Mouse (Mus musculus) left cerebral cortex, adult 2 months (tissue): ENCODE data around the gene Gcnt3. TPM values are rescaled to one million over a fixed set of nuclear protein-coding genes. Genes with fewer than 3 reads are reported as not detected.
A peak's percentile ranks its signal among the peaks of the same experiment; 100 is the strongest.
"Not testable (repeated sequence)": the region's sequence is repeated elsewhere in the genome, so short reads cannot be mapped to it uniquely, and the experiment has no call there.

Experiments used
- DNase-seq, 2 experiments: peaks; one replicate each; pipeline ENCODE4 v3.0.0; 2021 to 2022; ENCODE audit warnings: low spot score in 2 of 2, mixed read lengths in 1 of 2; ENCODE audit errors: extremely low spot score in 1 of 2
- H3K27ac ChIP-seq: fragments of 200-600 bp; 2 replicates; pipeline ENCODE4 v1.8.1; 2022
- H3K4me3 ChIP-seq: fragments of 200-600 bp; 2 replicates; pipeline ENCODE4 v1.8.1; 2022
- CTCF ChIP-seq: fragments of 200-600 bp; IDR thresholded peaks from 2 replicates; pipeline ENCODE4 v1.8.1; 2022; ENCODE audit warnings: antibody characterized with exemption, mild to moderate bottlenecking, moderate library complexity
- intact Hi-C: fragments of 180-260 bp; cut with DNase I; formaldehyde crosslinking; loops from one replicate; pipeline ENCODE4 v1.15.1; 2025
- total RNA-seq, 2 experiments: library from RNA; stranded (reverse); gene quantifications; 2 replicates each; pipeline ENCODE4 v1.2.3; 2021

The Gcnt3 gene
- total RNA-seq, 2 experiments from 2014 or later = not detected

DNA sequence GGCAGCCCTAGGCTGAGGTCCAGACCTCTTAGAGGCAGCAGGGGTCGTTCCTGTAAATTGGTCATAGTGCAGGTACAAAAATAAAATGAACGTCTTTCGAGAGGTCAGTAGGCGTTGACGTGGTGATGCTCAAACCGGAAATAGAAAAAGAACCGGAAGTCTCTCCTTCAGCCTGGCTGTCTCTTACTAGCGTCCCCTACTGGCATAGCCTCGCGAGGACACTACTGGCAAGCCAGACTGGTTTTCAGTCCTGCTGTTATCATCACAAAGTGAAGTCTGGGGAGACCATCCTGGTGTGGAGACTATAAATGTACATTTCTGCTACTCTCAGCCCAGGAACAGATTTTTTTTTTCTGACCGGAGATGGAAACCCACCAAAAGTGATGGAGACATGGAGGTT lies 2.7 kb upstream of the Gcnt3 start:
- no peak overlapping the region for H3K4me3 ChIP-seq
- no peak overlapping the region for H3K27ac ChIP-seq
- intact Hi-C loops = no loop called here
- no peak for TF ChIP-seq CTCF
- DNase-seq = no peak

DNA sequence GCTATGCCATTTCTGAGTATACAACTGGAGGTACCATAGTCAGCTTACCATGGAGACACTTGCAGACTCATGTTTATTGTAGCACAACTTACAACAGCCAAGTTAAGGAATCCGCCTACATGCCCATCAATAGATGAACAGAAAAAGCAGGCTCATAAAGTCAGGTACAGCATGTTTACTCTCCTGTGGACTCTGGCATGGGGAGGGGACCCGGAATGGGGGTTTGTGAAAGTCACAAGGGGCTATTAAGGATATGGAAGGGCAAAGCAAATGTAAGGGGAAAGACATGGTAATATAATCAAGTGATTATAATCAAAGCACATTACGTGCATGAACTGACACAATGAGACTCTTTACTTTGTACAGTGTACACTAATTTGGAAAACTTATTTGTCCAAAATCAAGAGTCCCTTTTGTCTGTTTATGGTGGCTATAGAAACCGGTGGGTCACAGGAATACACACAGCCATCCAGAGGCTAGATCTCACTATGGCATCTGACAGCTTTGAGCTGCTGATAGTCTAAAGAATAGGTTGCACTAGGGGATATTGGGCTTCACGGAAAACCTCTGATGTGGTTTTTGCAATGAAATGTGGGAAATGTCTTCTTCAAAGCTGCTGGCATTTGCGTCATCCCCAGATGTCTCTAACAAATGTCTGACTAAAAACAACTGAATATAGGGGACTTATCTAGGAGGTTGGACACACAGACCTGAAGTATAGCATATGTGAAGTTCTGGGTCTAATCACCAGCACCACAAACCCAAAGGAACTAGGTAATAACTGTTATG lies 1.9 kb upstream of the Gcnt3 start:
- intact Hi-C loops = no loop called here
- no peak for DNase-seq
- Histone ChIP-seq H3K4me3 (no peak overlapping the region), H3K27ac (no peak overlapping the region)
- no peak for TF ChIP-seq CTCF

DNA sequence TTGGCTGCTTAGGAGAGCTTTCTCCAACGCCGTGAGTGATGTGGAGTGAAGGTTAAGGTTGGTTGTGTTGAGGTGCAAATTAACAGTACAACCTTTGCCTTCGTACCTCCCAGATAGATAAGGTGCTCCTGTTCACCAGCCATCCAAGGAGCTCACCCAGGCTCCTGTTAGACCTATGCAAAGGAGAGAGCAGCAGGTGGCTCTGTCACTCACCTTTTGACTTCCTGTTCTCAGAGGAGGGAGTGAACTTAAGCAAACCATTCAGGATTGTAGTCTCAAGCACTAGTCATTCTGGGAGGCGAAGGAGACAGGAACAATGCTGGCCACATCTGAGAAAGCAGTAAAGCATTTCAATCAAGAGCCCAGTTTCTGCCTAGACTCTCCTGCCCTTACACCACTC lies 1.2 kb downstream of the Gcnt3 start:
- no peak for DNase-seq
- H3K4me3 ChIP-seq = no peak overlapping the region
- no peak for TF ChIP-seq CTCF
- no peak overlapping the region for H3K27ac ChIP-seq
- intact Hi-C loops = no loop called here

DNA sequence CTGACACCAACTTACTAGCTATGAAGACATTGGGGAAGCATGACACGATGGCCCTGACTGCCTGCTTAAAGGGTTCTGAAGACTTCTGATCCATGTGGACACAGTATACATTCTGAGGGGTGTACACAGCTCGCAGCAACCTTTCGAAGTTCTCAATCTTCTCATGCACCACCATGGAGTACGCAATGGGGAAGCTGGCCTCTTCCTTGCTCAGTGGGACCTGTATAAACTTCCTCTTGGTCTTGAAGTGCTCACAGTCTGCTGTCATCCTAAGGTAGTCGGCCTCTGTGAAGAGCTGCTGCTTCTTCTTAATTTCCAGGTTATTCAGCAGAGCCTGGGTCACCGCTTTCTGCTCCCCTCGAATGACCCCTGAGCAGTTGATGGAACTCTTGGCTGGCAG lies 3.2 kb downstream of the Gcnt3 start:
- TF ChIP-seq CTCF = no peak
- DNase-seq = no peak
- no peak overlapping the region for H3K4me3 ChIP-seq
- no peak overlapping the region for H3K27ac ChIP-seq
- intact Hi-C loops = no loop called here

DNA sequence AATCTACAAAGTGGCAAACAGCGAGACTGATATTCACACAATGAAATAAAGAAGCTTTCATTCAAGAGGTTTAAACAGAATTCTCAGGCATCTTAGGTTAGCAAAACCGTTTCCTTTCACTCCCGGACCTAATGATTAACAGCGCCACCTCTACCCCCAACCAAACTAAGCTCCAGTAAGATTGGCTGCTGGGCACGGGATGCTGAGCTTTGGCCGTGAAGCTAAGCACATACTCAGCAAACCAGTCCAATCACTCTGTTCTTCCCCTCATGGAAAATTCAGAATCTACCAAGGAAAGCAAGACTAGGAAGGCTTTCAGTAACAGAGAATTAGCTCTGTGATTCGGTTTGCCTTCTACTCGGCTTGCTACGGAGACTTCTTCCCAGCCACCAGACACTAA lies 4.8 kb downstream of the Gcnt3 start:
- no peak for DNase-seq
- H3K4me3 ChIP-seq = no peak overlapping the region
- intact Hi-C loops = no loop called here
- no peak overlapping the region for H3K27ac ChIP-seq
- TF ChIP-seq CTCF = no peak

DNA sequence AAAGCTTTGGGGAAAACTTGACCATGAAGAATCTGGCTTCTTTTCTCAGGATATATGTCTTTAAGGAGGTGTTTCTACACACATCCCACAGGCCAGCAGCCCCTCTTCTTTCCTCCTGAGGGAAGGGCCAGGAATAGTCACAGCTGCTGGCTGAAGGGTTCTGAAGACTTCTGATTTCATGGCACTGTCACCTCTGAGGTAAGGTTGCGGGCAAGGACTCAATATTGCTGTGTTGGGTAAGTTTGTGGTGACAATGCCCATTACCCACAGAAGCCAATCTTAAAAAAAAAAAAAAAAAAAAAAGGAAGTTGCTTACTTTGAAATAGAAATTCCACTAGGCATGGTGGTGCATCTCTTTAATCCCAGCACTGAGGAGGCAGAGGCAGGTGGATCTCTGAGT lies 5.7 kb downstream of the Gcnt3 start:
- H3K4me3 ChIP-seq = no peak overlapping the region
- DNase-seq = no peak
- no peak for TF ChIP-seq CTCF
- no peak overlapping the region for H3K27ac ChIP-seq
- intact Hi-C loops = no loop called here

DNA sequence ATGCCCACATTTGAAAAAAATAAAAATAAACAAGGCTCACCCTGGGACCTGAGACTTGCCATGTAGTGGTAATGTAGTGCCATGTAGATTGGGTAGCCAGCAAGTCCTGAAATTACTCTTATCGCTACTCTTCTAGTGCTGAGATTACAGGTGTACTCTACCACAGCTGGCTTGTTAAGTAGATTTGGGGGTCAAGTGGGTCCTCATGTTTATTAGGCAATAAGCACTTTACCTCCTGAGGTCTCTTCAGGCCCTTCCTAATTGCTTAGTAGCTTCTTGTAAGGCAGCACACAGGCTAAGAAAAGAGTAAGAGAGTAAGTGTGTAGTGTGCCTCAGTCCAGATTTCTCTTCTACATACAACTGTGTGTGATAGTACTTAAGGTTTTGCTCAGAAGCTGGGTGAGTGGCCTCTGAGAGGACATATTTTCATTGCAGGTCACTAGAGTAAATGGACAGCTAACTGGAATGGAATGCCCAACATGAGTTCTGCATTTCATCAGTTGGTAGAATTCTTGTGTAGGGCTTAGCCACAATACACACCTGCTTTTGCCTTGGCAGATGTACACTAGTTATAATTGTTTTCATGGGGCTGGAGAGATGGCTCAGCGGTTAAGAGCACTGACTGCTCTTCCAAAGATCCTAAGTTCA lies 12.4 kb downstream of the Gcnt3 start:
- no peak for TF ChIP-seq CTCF
- Histone ChIP-seq H3K4me3 (no peak overlapping the region), H3K27ac (no peak overlapping the region)
- no peak for DNase-seq
- intact Hi-C loops = loop anchor here (5.0 kb wide), 1 partner anchor 47 kb away; no protein-coding TSS in a partner anchor

DNA sequence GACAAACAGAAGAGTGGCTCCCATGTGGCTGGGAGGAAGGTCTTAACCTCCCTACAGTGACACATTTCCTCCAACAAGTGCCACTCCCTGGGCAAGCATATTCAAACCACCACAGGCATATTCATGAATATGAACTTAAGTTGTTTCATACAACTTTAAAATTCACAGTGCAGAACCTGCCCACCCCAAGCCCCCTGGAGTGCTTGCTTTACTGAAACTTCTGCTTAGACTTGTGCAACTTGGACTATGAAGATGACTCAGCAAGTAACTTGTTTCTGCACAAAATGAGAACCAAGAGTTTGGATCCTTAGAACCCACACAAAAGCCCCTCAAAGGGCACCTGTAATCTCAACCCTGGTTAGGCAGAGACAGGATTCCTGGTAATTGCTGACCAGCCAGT lies 13.2 kb downstream of the Gcnt3 start:
- no peak for DNase-seq
- Histone ChIP-seq H3K4me3 (no peak overlapping the region), H3K27ac (no peak overlapping the region)
- no peak for TF ChIP-seq CTCF
- intact Hi-C loops = loop anchor here (5.0 kb wide), 1 partner anchor 48 kb away; no protein-coding TSS in a partner anchor

DNA sequence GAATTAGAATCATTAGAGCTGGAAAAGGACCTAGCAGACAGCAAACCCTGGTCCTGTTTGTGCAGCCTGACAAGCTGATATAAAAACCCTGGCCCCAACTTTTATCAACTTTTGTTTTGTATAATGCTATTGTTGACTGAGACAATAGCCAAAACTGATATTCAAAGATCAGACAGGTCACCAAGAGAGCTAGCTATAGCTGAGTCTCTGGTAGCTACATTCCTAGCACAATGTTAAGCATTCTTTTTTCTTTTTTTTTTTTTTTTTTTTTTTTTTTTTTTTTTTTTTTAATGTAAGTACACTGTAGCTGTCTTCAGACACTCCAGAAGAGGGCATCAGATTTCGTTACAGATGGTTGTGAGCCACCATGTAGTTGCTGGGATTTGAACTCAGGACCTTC lies 14.3 kb downstream of the Gcnt3 start:
- H3K4me3 ChIP-seq, H3K27ac ChIP-seq, DNase-seq, intact Hi-C loops: not testable (repeated sequence)

DNA sequence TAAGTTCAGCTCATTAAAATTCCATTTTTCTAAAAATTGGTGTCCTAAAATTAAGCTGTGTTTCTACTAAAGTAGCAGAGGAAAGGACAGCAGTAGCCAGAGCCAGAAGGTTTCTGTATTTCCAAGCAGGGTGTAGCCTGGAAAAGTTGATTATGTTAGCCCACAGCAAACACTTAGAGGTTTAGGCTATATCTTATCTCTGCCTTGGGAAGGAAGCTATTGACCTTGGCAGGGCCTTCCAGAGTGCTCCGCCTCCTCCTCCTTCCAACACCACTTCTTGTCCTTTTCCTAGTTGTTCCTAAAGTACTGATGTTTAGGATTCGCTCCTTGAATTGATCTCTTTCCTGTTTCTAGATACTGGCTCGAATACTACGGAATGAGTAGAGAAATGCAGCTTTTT lies 15.8 kb downstream of the Gcnt3 start:
- H3K27ac ChIP-seq = no peak overlapping the region
- no peak overlapping the region for H3K4me3 ChIP-seq
- no peak for TF ChIP-seq CTCF
- DNase-seq = no peak
- intact Hi-C loops = no loop called here

DNA sequence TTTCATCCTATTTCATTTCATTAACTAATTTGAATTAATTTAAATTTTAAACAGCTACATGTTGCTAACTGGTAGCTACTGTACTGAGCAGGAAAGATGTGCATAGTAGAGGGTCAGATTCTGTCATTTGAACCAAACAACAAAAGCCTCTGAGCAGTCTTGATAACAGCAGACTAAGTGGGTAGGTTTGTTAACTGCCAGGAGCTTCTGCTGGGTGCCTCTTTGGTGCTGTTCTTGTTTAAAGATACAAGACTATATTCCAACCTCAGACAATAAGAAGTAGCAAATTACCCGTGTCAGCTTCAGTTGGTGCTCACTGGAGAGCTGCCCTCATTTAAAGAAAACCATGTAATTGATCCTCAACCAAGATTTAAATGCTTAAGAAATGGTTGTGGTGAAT lies 16.3 kb downstream of the Gcnt3 start:
- no peak for TF ChIP-seq CTCF
- no peak for DNase-seq
- no peak overlapping the region for H3K27ac ChIP-seq
- H3K4me3 ChIP-seq = no peak overlapping the region
- intact Hi-C loops = no loop called here

DNA sequence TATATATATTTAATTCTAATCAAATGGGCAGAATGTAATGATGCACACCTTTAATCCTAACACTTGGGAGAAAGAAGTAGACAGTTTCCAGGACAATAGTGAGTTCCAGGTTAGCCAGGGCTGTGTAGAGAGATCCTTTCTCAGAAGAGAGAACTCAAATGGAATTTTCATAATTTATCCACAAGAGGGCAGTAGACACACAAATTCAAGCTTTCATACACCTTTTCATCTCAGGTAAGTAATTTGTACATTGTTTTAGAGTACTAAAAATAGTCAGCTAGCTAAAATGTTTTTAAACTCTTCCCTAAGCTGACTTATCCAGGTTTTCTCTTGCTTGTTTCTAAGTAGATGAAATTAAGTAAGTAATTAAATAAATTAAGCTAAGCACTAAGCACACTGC lies 19.0 kb downstream of the Gcnt3 start:
- no peak for DNase-seq
- peak; percentile 73 for TF ChIP-seq CTCF
- Histone ChIP-seq H3K27ac (no peak overlapping the region), H3K4me3 (no peak overlapping the region)
- intact Hi-C loops = loop anchor here (5.0 to 10.0 kb wide), 3 partner anchors 63 to 486 kb away; partner anchors contain the start of gene Rnf111

DNA sequence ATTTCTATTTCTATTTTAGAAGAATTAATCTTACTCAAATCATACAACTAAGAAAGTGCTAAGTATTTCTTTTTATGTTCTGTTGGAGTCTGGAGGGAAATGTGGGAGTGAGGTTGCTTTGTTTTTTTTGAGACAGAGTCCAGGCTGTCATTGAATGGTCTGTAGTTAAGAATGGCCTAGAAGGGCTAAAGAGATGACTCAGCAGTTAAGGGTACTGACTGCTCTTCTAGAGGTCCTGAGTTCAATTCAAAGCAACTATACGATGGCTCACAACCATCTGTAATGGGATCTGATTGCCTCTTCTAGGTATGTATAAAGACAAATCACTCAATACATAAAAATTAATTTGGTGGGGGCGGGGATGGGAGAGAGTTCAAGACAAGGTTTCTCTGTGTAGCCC lies 22.3 kb downstream of the Gcnt3 start:
- Histone ChIP-seq H3K27ac (no peak overlapping the region), H3K4me3 (no peak overlapping the region)
- no peak for TF ChIP-seq CTCF
- DNase-seq = no peak
- intact Hi-C loops = loop anchor here (5.0 to 10.0 kb wide), 3 partner anchors 67 to 489 kb away; partner anchors contain the start of gene Rnf111
